Mouse (Mus musculus) forebrain, postnatal 0 days (tissue): ENCODE measurements around the gene Mia2. TPM values are rescaled to one million over a fixed set of nuclear protein-coding genes. Genes with fewer than 3 reads are reported as not detected.
A peak's percentile ranks its signal among the peaks of the same experiment; 100 is the strongest.
"Not testable (repeated sequence)": the region's sequence is repeated elsewhere in the genome, so short reads cannot be mapped to it uniquely, and the experiment has no call there.

ENCODE experiments used
- ATAC-seq: fragments of 200-750 bp; cut with Nextera tagmentation; 2 replicates; pipeline ENCODE4 v1.8.0; 2017; ENCODE audit warnings: mild to moderate bottlenecking, moderate library complexity
- DNase-seq: peaks from one replicate; pipeline ENCODE4 v3.0.0-alpha.2; 2015
- H3K27ac ChIP-seq: fragments of 300-500 bp; sonication (generic); 2 replicates; pipeline ENCODE4 v1.5.1; 2014; ENCODE audit warnings: low read depth, mild to moderate bottlenecking, antibody characterized with exemption, low read length, moderate library complexity, mixed read lengths
- H3K27me3 ChIP-seq: fragments of 300-500 bp; sonication (generic); 2 replicates; pipeline ENCODE4 v1.6.1; 2014; ENCODE audit warnings: mild to moderate bottlenecking, low read length, mixed read lengths; ENCODE audit not compliant: insufficient read depth
- H3K36me3 ChIP-seq: fragments of 300-500 bp; sonication (generic); 2 replicates; pipeline ENCODE4 v1.6.1; 2014; ENCODE audit warnings: mild to moderate bottlenecking, moderate library complexity; ENCODE audit not compliant: insufficient read depth
- H3K4me1 ChIP-seq: fragments of 300-500 bp; sonication (generic); 2 replicates; pipeline ENCODE4 v1.6.1; 2014; ENCODE audit warnings: antibody characterized with exemption; ENCODE audit not compliant: insufficient read depth
- H3K4me2 ChIP-seq: fragments of 300-500 bp; sonication (generic); 2 replicates; pipeline ENCODE4 v1.6.1; 2014; ENCODE audit warnings: low read depth, mild to moderate bottlenecking, moderate library complexity
- H3K4me3 ChIP-seq: fragments of 300-500 bp; sonication (generic); 2 replicates; pipeline ENCODE4 v1.5.1; 2014; ENCODE audit warnings: low read depth, low read length, mixed read lengths
- H3K9ac ChIP-seq: fragments of 300-500 bp; sonication (generic); 2 replicates; pipeline ENCODE4 v1.6.1; 2014; ENCODE audit warnings: mild to moderate bottlenecking
- H3K9me3 ChIP-seq: fragments of 300-500 bp; sonication (generic); 2 replicates; pipeline ENCODE4 v1.6.1; 2016; ENCODE audit warnings: low read length
- CTCF ChIP-seq: sonication (generic); IDR thresholded peaks from 2 replicates; pipeline ENCODE4 v1.5.1; 2016; ENCODE audit warnings: antibody characterized with exemption, control low read depth, low read depth
- WGBS: fragments of 180-500 bp; shearing (Covaris S2); extraction: QIAGEN DNeasy Blood & Tissue Kit; methylation state at CpG from one replicate; pipeline ENCODE4 v1.1.7; 2014; 5-methylcytosine and 5-hydroxymethylcytosine counted together
- microRNA-seq, 2 experiments: library from miRNA; unstranded; fragments of <30 nt; microRNA quantifications; one replicate each; pipeline ENCODE4; 2016
- polyA plus RNA-seq: library from polyadenylated mRNA; unstranded; fragments of >200 nt; fragmentation: Nextera tagmentation; extraction: Ambion mirVana; gene quantifications from 2 replicates; pipeline ENCODE4 v1.2.1, GENCODE M21; 2015
- total RNA-seq: library from RNA; depleted of rRNA; stranded (reverse); fragments of >200 nt; gene quantifications from 2 replicates; pipeline ENCODE4 v1.2.3, GENCODE M21; 2014; rRNA removed

Mia2 gene
- total and polyA plus RNA-seq, 2 experiments from 2014 or later, result 26.9 to 29.6 TPM

- DNase-seq (peak; percentile 100), ATAC-seq (peak; percentile 94)
- under 1% methylated on average over 107 of the region's 109 CpGs for WGBS
- H3K4me1 ChIP-seq, result peaks cover 20% of the 10 kb centered on the region
- H3K4me3 ChIP-seq, result peak within 1 kb of the TSS; percentile 94
- no peaks in the 10 kb centered on the region for H3K36me3 ChIP-seq
- H3K9me3 ChIP-seq, result no peaks in the 10 kb centered on the region
- H3K9ac ChIP-seq, result peak within 1 kb of the TSS; percentile 89
- H3K27ac ChIP-seq, result peak within 1 kb of the TSS; percentile 100
- H3K4me2 ChIP-seq, result peak within 1 kb of the TSS; percentile 67
- no peaks in the 10 kb centered on the region for H3K27me3 ChIP-seq
- peak; percentile 81 for TF ChIP-seq CTCF
These were observed 124.0 kb downstream of the Mia2 start, which contains the start of gene Fbxo33 for GRCm38 (mm10) chr12:59219325-59220225. Gene Fbxo33, minus strand, starts transcription at chr12:59219725.

GRCm38 (mm10) chr12:59228401-59228800, 132.8 kb downstream of the Mia2 start:
- H3K9me3 ChIP-seq, result no peaks in the 10 kb centered on the region
- no peaks in the 10 kb centered on the region for H3K27me3 ChIP-seq
- no peaks in the 10 kb centered on the region for H3K36me3 ChIP-seq
- no peak overlapping the region for H3K4me3 ChIP-seq
- no peak overlapping the region for H3K9ac ChIP-seq
- no peaks in the 10 kb centered on the region for H3K4me1 ChIP-seq
- H3K4me2 ChIP-seq, result no peak overlapping the region
- WGBS, result 82% methylated on average over 5 of the region's 5 CpGs
- TF ChIP-seq CTCF, result no peak
- DNase-seq (peak; percentile 16), ATAC-seq (peak; percentile 42; the same call in 1 of the 2 replicates)
- H3K27ac ChIP-seq, result no peak overlapping the region

GRCm38 (mm10) chr12:59238434-59238833, 142.8 kb downstream of the Mia2 start:
- Histone ChIP-seq H3K27ac (no peak overlapping the region), H3K27me3 (no peaks in the 10 kb centered on the region), H3K9ac (no peak overlapping the region), H3K9me3 (no peaks in the 10 kb centered on the region), H3K4me3 (no peak overlapping the region), H3K36me3 (no peaks in the 10 kb centered on the region), H3K4me2 (no peak overlapping the region), H3K4me1 (no peaks in the 10 kb centered on the region)
- DNase-seq, result peak; percentile 28
- no peak for ATAC-seq
- 56% methylated on average over 5 of the region's 5 CpGs for WGBS
- no peak for TF ChIP-seq CTCF

GRCm38 (mm10) chr12:59241031-59241430, 145.4 kb downstream of the Mia2 start:
- H3K4me1 ChIP-seq, H3K4me3 ChIP-seq, H3K27ac ChIP-seq, H3K9ac ChIP-seq, DNase-seq, H3K9me3 ChIP-seq, H3K4me2 ChIP-seq, ATAC-seq, H3K36me3 ChIP-seq, H3K27me3 ChIP-seq: not testable (repeated sequence)
- WGBS, result 91% methylated on average over 8 of the region's 8 CpGs

Small RNAs within 50 kb of the gene (microRNA-seq; reads per million reads assigned to microRNA genes)
- gene Gm27284, result 0 reads per million in 2 experiments

Other genes starting within 250 kb of the Mia2 start
- gene Sec23a, start 83.8 kb upstream of the Mia2 start, total RNA-seq, result 156 and 159 TPM in 2 replicates
- gene Sec23a, start 83.8 kb upstream of the Mia2 start, polyA plus RNA-seq, result 84.4 and 95.5 TPM in 2 replicates
- 5.5 and 6.7 TPM in 2 replicates for gene Gemin2, start 82.4 kb upstream of the Mia2 start, total RNA-seq
- gene Gemin2, start 82.4 kb upstream of the Mia2 start, polyA plus RNA-seq, result 9.3 and 10.8 TPM in 2 replicates
- gene Trappc6b, start 34.3 kb upstream of the Mia2 start, total RNA-seq, result 64.8 and 68.3 TPM in 2 replicates
- 168 and 178 TPM in 2 replicates for gene Trappc6b, start 34.3 kb upstream of the Mia2 start, polyA plus RNA-seq
- 21.9 and 28.8 TPM in 2 replicates for gene Pnn, start 28.9 kb upstream of the Mia2 start, total RNA-seq
- gene Pnn, start 28.9 kb upstream of the Mia2 start, polyA plus RNA-seq, result 38.1 and 50.3 TPM in 2 replicates
- 18.5 and 21.1 TPM in 2 replicates for gene Fbxo33, start 123.9 kb downstream of the Mia2 start, total RNA-seq
- gene Fbxo33, start 123.9 kb downstream of the Mia2 start, polyA plus RNA-seq, result 7.4 and 8.2 TPM in 2 replicates